Mouse (Mus musculus) heart, adult 2 months (tissue): Measurements from ENCODE around the gene Homer3. TPM values are rescaled to one million over a fixed set of nuclear protein-coding genes. Genes with fewer than 3 reads are reported as not detected.

Experiments used
- DNase-seq, 2 experiments: peaks; one replicate each; pipeline ENCODE4 v3.0.0; 2021
- H3K27ac ChIP-seq: fragments of 200-600 bp; 2 replicates; pipeline ENCODE4 v1.8.1; 2022
- H3K27me3 ChIP-seq: fragments of 200-500 bp; 2 replicates; pipeline ENCODE4 v1.6.1; 2012; ENCODE audit warnings: mild to moderate bottlenecking, low read length, inconsistent platforms, mixed read lengths; ENCODE audit not compliant: control insufficient read depth, insufficient read depth
- H3K36me3 ChIP-seq: fragments of 200-500 bp; 2 replicates; pipeline ENCODE4 v1.6.1; 2012; ENCODE audit warnings: low read length, inconsistent platforms; ENCODE audit not compliant: control insufficient read depth, insufficient read depth
- H3K4me1 ChIP-seq: fragments of 200-500 bp; 2 replicates; pipeline ENCODE4 v1.6.1; 2011; ENCODE audit warnings: low read length; ENCODE audit not compliant: control insufficient read depth, insufficient read depth
- H3K4me3 ChIP-seq: fragments of 200-600 bp; 2 replicates; pipeline ENCODE4 v1.8.1; 2022
- H3K79me2 ChIP-seq: fragments of 200-500 bp; replicated peaks from 2 replicates; pipeline ENCODE4 v1.6.1; 2012; ENCODE audit warnings: mild to moderate bottlenecking, inconsistent platforms, low read length, moderate library complexity, mixed read lengths; ENCODE audit not compliant: control insufficient read depth, insufficient read depth
- H3K9ac ChIP-seq: fragments of 200-500 bp; 2 replicates; pipeline ENCODE4 v1.6.1; 2012; ENCODE audit warnings: low read depth, mild to moderate bottlenecking, control low read depth, inconsistent platforms, low read length, mixed read lengths
- CTCF ChIP-seq: fragments of 200-600 bp; IDR thresholded peaks from 2 replicates; pipeline ENCODE4 v1.8.1; 2022; ENCODE audit warnings: antibody characterized with exemption, mild to moderate bottlenecking, moderate library complexity
- EP300 ChIP-seq: fragments of 200-500 bp; IDR thresholded peaks from 2 replicates; pipeline ENCODE4 v1.6.1; 2011; ENCODE audit warnings: low read depth, low read length, control low read depth; ENCODE audit not compliant: insufficient read depth
- POLR2A ChIP-seq: fragments of 200-500 bp; IDR thresholded peaks from 2 replicates; pipeline ENCODE4 v1.6.1; 2011; ENCODE audit warnings: mild to moderate bottlenecking, low read depth, low read length, control low read depth; ENCODE audit not compliant: insufficient read depth
- WGBS: fragments of 180-500 bp; shearing (Covaris S2); methylation state at CpG from one replicate; pipeline ENCODE4 v1.1.7; 2018; 5-methylcytosine and 5-hydroxymethylcytosine counted together
- intact Hi-C: fragments of 180-260 bp; cut with DNase I; formaldehyde crosslinking; loops from one replicate; pipeline ENCODE4 v1.15.1; 2025
- long read RNA-seq: library from polyadenylated mRNA; stranded (forward); transcript quantifications from one replicate; pipeline ENCODE4 v2.0.0, GENCODE M21; 2021
- polyA plus RNA-seq: library from polyadenylated mRNA; depleted of rRNA; stranded (reverse); fragments of >200 nt; gene quantifications from 2 replicates; pipeline ENCODE4 v1.2.3, GENCODE M21; 2012; rRNA removed
- total RNA-seq, 2 experiments: library from RNA; stranded (reverse); gene quantifications; 2 replicates each; pipeline ENCODE4 v1.2.3; 2021

Homer3 gene
- total RNA-seq (1 to 10 TPM; 7.2 to 8.3 TPM), polyA plus RNA-seq (13.6 and 14.9 TPM in 2 replicates)
- long read RNA-seq, transcript Homer3-203 (10 exons, 2,445 nt) = major isoform, 7 of 12 reads
- long read RNA-seq, partial matches to known transcripts = 1 of 12 reads
- long read RNA-seq, other reads (novel, unspliced or antisense) = 4 of 12 reads

DNA sequence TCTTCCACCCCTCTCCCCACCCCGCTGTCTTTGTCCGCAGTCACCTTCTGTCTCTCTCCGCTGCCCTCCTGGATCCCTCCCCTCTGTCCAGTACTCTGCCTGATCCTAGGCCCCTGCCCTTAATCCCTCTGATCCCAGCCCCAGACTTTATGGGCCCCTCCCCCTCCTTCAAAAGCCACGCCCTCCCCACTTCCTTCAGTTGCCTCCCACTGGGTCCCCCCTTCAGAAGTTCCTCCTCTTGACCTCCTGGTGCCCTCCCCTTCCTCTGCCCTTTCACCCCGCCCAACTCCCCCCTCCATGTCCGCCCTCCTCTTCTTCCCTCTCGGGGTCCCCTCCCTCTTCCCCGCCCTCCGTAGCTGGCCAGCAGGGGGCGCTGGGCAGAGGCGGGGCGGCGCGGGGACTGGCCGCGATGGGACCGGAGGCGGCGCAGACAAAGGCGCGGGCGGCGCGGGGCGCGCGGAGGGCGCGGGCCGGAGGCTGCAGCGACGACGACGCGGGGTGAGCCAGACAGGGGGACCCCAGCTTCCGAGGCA, at the start of gene Homer3:
Homer3 (plus strand) TSS at position 225 of the 533 bp plus-strand sequence.
- Histone ChIP-seq H3K27me3 (no peaks in the 10 kb centered on the region), H3K9ac (peak within 1 kb of the TSS; percentile 92), H3K79me2 (no peaks in the 10 kb centered on the region), H3K27ac (peak within 1 kb of the TSS; percentile 89), H3K36me3 (no peaks in the 10 kb centered on the region), H3K4me1 (peaks cover 11% of the 10 kb centered on the region), H3K4me3 (peak within 1 kb of the TSS; percentile 53)
- intact Hi-C loops = loop anchor here (2.0 kb wide), 1 partner anchor 20 kb away; the partner anchor contains the start of genes Cope and Ddx49
- peak; percentile 94 to 97 for DNase-seq
- TF ChIP-seq EP300 (no peak), POLR2A (peak; percentile 70), CTCF (peak; percentile 81)
- WGBS = 3% methylated on average over 26 of the region's 36 CpGs

DNA sequence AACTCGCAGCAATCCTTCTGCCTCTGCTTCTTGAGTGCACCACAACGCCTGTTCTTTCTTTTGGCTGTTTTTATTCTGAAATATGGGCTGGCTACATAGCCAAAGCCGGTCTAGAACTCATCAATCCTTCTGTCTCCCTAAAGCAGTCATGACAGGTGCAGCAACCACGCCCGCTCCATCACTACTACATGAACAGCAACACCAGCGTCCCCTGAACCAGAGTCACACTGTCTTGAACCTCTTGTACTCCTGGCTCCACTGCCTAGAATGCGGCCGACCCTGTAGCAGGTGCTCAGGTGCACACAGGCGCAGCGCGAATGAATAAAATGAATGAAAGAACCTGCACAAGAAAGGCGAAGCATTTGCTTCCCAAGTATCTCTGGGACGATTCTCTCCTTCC, 49.0 kb upstream of the Homer3 start:
- Histone ChIP-seq H3K9ac (peak overlapping the region; percentile 70), H3K79me2 (no peaks in the 10 kb centered on the region; the same call in 1 of the 2 replicates), H3K27ac (peak overlapping the region; percentile 100), H3K27me3 (no peaks in the 10 kb centered on the region), H3K4me1 (peaks cover 2% of the 10 kb centered on the region; the same call in 1 of the 2 replicates), H3K36me3 (no peaks in the 10 kb centered on the region), H3K4me3 (peak overlapping the region; percentile 88)
- WGBS = 3% methylated on average over 13 of the region's 13 CpGs
- DNase-seq = no peak
- TF ChIP-seq CTCF = no peak
- TF ChIP-seq POLR2A = no peak
- TF ChIP-seq EP300 = no peak
- intact Hi-C loops = loop anchor here (2.0 to 5.0 kb wide), 2 partner anchors 21 to 61 kb away; partner anchors contain the start of genes Slc25a42 and Tmem161a

DNA sequence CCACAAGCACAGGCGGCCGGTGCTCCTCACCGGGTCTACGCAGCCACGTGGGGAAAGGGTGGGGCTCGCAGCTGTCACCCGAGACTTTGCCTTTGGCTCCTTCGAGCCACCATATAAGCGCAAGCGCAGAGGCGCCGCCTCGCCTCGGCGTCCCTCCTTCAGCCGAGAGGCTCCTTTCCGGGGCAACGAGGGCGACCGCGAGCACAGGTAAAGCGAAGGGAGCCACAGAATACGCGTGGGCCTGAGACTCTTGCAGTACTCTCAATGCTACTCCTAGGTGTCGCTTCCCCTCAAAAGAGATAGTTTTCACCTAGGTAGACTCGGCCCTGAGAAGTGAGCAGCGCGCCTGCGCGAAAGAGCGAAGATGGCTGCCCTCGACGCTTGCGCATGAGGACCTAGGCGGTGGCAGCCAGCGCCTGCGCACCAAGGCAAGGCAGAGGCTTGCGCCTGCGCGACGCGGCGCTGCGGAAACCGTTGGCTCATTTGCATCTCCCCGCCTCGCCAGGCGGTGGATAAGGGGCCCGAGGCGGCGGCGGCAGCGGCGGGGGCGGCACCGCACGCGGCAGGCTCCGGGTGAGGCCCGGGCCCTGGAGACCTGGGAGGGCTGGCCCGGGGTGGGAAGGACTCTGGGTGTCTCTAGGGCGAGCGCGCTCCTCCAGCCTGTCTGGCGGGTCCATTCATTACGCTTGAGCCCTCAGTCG, 48.4 kb upstream of the Homer3 start, which contains the start of the genes Sugp2 and Armc6:
Sugp2 (plus strand) TSS at position 147 of the 701 bp plus-strand sequence.
Armc6 (minus strand) TSS at position 387 of the 701 bp plus-strand sequence.
- WGBS = under 1% methylated on average over 67 of the region's 67 CpGs
- Histone ChIP-seq H3K36me3 (no peaks in the 10 kb centered on the region), H3K27ac (peak within 1 kb of the TSS; percentile 100), H3K27me3 (no peaks in the 10 kb centered on the region), H3K4me1 (peaks cover 2% of the 10 kb centered on the region; the same call in 1 of the 2 replicates), H3K4me3 (peak within 1 kb of the TSS; percentile 88), H3K9ac (peak within 1 kb of the TSS; percentile 70), H3K79me2 (no peaks in the 10 kb centered on the region; the same call in 1 of the 2 replicates)
- intact Hi-C loops = loop anchor here (2.0 to 5.0 kb wide), 2 partner anchors 21 to 62 kb away; partner anchors contain the start of genes Slc25a42 and Tmem161a
- DNase-seq = peak; percentile 95 to 98
- peak; percentile 38 for TF ChIP-seq CTCF
- peak; percentile 68; the same call in 1 of the 2 replicates for TF ChIP-seq EP300
- peak; percentile 92 for TF ChIP-seq POLR2A

DNA sequence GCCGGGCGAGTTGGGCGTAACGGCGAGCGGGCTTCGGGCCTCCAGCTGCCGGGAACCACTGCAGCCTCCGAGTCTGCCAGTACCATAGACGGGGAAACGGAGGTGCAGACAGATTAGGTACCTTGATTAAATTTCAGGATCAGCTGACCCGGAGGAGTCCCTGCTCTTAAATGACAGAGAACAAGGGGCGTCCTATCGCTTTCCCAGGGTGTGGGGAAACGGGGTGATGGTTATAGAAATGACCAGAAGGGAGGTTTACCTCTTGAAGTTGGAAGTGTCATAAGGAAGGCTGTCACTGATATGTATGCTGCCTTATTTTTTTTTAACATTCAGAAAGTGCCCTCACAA, 47.9 kb upstream of the Homer3 start:
- peak overlapping the region; percentile 100 for H3K27ac ChIP-seq
- intact Hi-C loops = loop anchor here (2.0 to 5.0 kb wide), 2 partner anchors 22 to 62 kb away; partner anchors contain the start of genes Slc25a42 and Tmem161a
- under 1% methylated on average over 15 of the region's 15 CpGs for WGBS
- DNase-seq = no peak
- no peaks in the 10 kb centered on the region for H3K36me3 ChIP-seq
- no peaks in the 10 kb centered on the region for H3K27me3 ChIP-seq
- peaks cover 2% of the 10 kb centered on the region; the same call in 1 of the 2 replicates for H3K4me1 ChIP-seq
- TF ChIP-seq EP300 (no peak), CTCF (no peak), POLR2A (no peak)
- peak overlapping the region; percentile 88 for H3K4me3 ChIP-seq
- peak overlapping the region; percentile 67 for H3K9ac ChIP-seq
- no peaks in the 10 kb centered on the region; the same call in 1 of the 2 replicates for H3K79me2 ChIP-seq

DNA sequence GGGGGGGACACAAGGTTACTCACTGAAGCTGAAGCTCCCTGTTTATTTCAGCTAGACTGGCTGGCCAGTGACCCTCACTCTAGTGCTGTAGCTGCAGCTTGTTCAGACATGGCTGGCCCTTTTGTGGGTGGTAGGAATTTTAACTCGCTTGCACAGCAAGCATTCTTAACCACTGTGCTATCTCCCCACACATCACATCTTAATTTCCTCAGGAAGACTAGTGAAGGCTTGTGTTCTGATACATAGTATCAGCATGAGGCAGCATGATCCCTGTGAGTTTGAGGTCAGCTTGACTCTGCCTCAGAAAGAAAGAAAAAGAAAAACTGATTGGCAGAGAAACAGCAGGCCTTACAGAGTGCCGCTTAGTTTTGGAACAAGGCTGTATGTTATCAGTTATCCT, 44.8 kb upstream of the Homer3 start:
- no peak for DNase-seq
- H3K36me3 ChIP-seq = no peaks in the 10 kb centered on the region

More for the DNA sequence above, 44.8 kb upstream of the Homer3 start:
- TF ChIP-seq CTCF (no peak), EP300 (no peak), POLR2A (no peak)
- Histone ChIP-seq H3K9ac (no peak overlapping the region), H3K27ac (no peak overlapping the region), H3K4me1 (peaks cover 2% of the 10 kb centered on the region; the same call in 1 of the 2 replicates), H3K79me2 (no peaks in the 10 kb centered on the region; the same call in none of the 2 replicates), H3K27me3 (no peaks in the 10 kb centered on the region), H3K4me3 (no peak overlapping the region)
- intact Hi-C loops = no loop called here
- WGBS = 57% methylated on average over 2 of the region's 2 CpGs
